In the genomic region with DNA sequence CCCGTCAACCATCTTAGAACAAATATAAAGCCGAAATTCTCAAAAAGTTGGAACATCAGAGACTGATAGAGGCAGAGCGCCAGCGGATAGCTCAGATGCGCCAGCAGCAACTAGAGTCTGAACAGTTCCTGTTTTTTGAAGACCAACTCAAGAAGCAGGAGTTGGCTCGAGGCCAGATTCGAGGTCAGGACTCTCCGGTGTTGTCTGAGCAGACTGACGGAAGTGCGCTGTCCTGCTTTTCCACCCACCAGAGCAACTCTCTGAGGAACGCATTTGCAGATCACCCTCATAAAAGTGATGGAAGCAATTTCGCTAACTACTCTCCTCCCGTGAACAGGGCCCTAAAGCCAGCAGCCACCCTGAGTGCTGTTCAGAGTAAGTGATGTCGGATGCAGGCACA, we compare ENCODE assay signal across 9 mouse cellular contexts. TPM values are rescaled to one million over a fixed set of nuclear protein-coding genes. Genes with fewer than 3 reads are reported as not detected.
DNase-seq lines count a peak whose midpoint lies in the region; ATAC-seq and TF ChIP-seq lines count a peak whose summit lies in the region.
"Had no signal": no experiment of that assay in that cellular context is flagged by ENCODE, and none has a peak within 500 bp of the region (broad histone marks: within the 10 kb centered on the region; RNA-seq: fewer than 3 reads in every experiment).

No protein-coding gene starts in this region.

- no peak overlapping the region for H3K27ac ChIP-seq in kidney, postnatal 0 days
- no peak overlapping the region for H3K27ac ChIP-seq in forebrain, embryonic 13.5 days

- no peak for ATAC-seq in kidney, postnatal 0 days (replicated peaks; ENCODE audit: low FRiP score, low read depth)
- ATAC-seq in forebrain, embryonic 13.5 days, result no peak

- 46% methylated on average over 14 of the region's 14 CpGs for WGBS in kidney, postnatal 0 days
- 89% methylated on average over 14 of the region's 14 CpGs for WGBS in forebrain, embryonic 13.5 days

- H3K4me1 ChIP-seq in kidney, postnatal 0 days (replicated peaks; ENCODE audit: insufficient read depth, low read length), result no peaks in the 10 kb centered on the region
- no peaks in the 10 kb centered on the region for H3K4me1 ChIP-seq in forebrain, embryonic 13.5 days

- H3K9me3 ChIP-seq in kidney, postnatal 0 days (replicated peaks; ENCODE audit: low read length), result no peaks in the 10 kb centered on the region
- H3K9me3 ChIP-seq in forebrain, embryonic 13.5 days (replicated peaks), result no peaks in the 10 kb centered on the region

- H3K9ac ChIP-seq in kidney, postnatal 0 days (ENCODE audit: low read depth, low read length), result 0 out of 2 replicates have a peak overlapping the region, but pooled peaks have one; percentile 18
- no peak overlapping the region for H3K9ac ChIP-seq in forebrain, embryonic 13.5 days

- H3K27me3 ChIP-seq in kidney, postnatal 0 days (ENCODE audit: insufficient read depth, low read length), result no peaks in the 10 kb centered on the region
- H3K27me3 ChIP-seq in forebrain, embryonic 13.5 days, result no peaks in the 10 kb centered on the region
- H3K27me3 ChIP-seq: CH12.LX had no signal

- no peak for TF ChIP-seq CTCF in kidney, postnatal 0 days (IDR thresholded peaks at IDR 0.05; ENCODE audit: low read depth)

- peak; percentile 17 to 47 for DNase-seq in cerebellum, postnatal 25 days
- no peak for DNase-seq in cerebellum, adult 11-12 months
- DNase-seq in CD4-positive helper T cell, adult 2 months (ENCODE audit: low read depth, low spot score), result peak; percentile 38
- peak; percentile 24 to 64 for DNase-seq in gastrocnemius, adult 8-10 months (ENCODE audit: low spot score in 2 of 2)
- peak; percentile 59 for DNase-seq in kidney, postnatal 0 days (ENCODE audit: low spot score)
- DNase-seq in lung, postnatal 10 days, result peak; percentile 76
- no peak for DNase-seq in retina, embryonic 14.5 days (ENCODE audit: low spot score)

- peak overlapping the region; percentile 35 for H3K4me2 ChIP-seq in kidney, postnatal 0 days (ENCODE audit: low read length)
- H3K4me2 ChIP-seq in forebrain, embryonic 13.5 days, result no peak overlapping the region

- no peak overlapping the region for H3K4me3 ChIP-seq in kidney, postnatal 0 days (replicated peaks; ENCODE audit: low read depth, low read length)
- no peak overlapping the region for H3K4me3 ChIP-seq in forebrain, embryonic 13.5 days

- H3K36me3 ChIP-seq in kidney, postnatal 0 days (ENCODE audit: insufficient read depth, low read length), result peaks cover 4% of the 10 kb centered on the region; the same call in 1 of the 2 replicates
- H3K36me3 ChIP-seq in forebrain, embryonic 13.5 days (ENCODE audit: poor library complexity, severe bottlenecking), result no peaks in the 10 kb centered on the region

RNA-seq across cellular contexts. Expression of a gene that starts 21.4 kb away (rescaled TPM):
- total RNA-seq in gastrocnemius, adult 8-10 months (2022), result 10 to 100 TPM; 35.5 to 61.5 (median 44.4) TPM
- 450 and 526 TPM in 2 replicates for polyA plus RNA-seq in kidney, postnatal 0 days (2015; fragmentation: Nextera tagmentation; extraction: Ambion mirVana)
- 4.4 and 6.2 TPM in 2 replicates for polyA plus RNA-seq in forebrain, embryonic 13.5 days (2015; fragmentation: Nextera tagmentation; extraction: Ambion mirVana)

RNA-seq across cellular contexts. Expression of a gene that starts 41.9 kb away (rescaled TPM):
- under 1 TPM; 0.48 to 0.80 (median 0.57) TPM for total RNA-seq in gastrocnemius, adult 8-10 months (2022)
- polyA plus RNA-seq in kidney, postnatal 0 days (2015; fragmentation: Nextera tagmentation; extraction: Ambion mirVana), result 4.9 and 6.7 TPM in 2 replicates
- polyA plus RNA-seq in forebrain, embryonic 13.5 days (2015; fragmentation: Nextera tagmentation; extraction: Ambion mirVana), result 2.9 and 3.8 TPM in 2 replicates

RNA-seq across cellular contexts. Expression of a gene that starts 56.5 kb away (rescaled TPM):
- total RNA-seq in gastrocnemius, adult 8-10 months (2022), result 1 to 10 TPM; 1.7 to 5.1 (median 4.2) TPM
- 7.6 and 8.4 TPM in 2 replicates for polyA plus RNA-seq in kidney, postnatal 0 days (2015; fragmentation: Nextera tagmentation; extraction: Ambion mirVana)
- polyA plus RNA-seq in forebrain, embryonic 13.5 days (2015; fragmentation: Nextera tagmentation; extraction: Ambion mirVana), result 0.19 and 0.40 TPM in 2 replicates

Comparison
In these comparisons a context has a peak if more than half of its experiments do, and no peak if none do; other contexts are left out.
1. DNase-seq: peak in cerebellum, postnatal 25 days (2 of 2), CD4-positive helper T cell, adult 2 months (single experiment), gastrocnemius, adult 8-10 months (2 of 2), kidney, postnatal 0 days (single experiment) and lung, postnatal 10 days (single experiment); none in cerebellum, adult 11-12 months (single experiment) and retina, embryonic 14.5 days (single experiment).
2. RNA of a gene that starts 21.4 kb away (polyA plus RNA-seq): 450 to 526 TPM in kidney, postnatal 0 days; 4.4 to 6.2 TPM in forebrain, embryonic 13.5 days; every median in the first group is over 10 times any median in the second.